ENCODE assay signal across 15 mouse cellular contexts in genomic region chr17:63445212-63445611, GRCm38 (mm10).
"Had no signal": no experiment of that assay in that cellular context is flagged by ENCODE, and none has a peak within 500 bp of the region (broad histone marks: within the 10 kb centered on the region; RNA-seq: fewer than 3 reads in every experiment).

No protein-coding gene starts in this region.

- H3K27me3 ChIP-seq: limb, embryonic 15.5 days; liver, embryonic 13.5 days; lung, embryonic 15.5 days had no signal

- H3K27ac ChIP-seq: kidney, postnatal 0 days; limb, embryonic 15.5 days; liver, embryonic 13.5 days; lung, embryonic 15.5 days; macrophage had no signal

- DNase-seq: kidney, adult 9 months; kidney, postnatal 36 days; layer of hippocampus, adult 9-11 months; layer of hippocampus, postnatal 36 days; liver, embryonic 13.5 days; liver, postnatal 0 days; lung, postnatal 14 days; right cerebral cortex, adult 18-20 months; right cerebral cortex, postnatal 25 days; thymus, postnatal 36 days had no signal

- ATAC-seq: intestine, postnatal 0 days; liver, postnatal 0 days had no signal

- H3K9me3 ChIP-seq: limb, embryonic 15.5 days; liver, embryonic 13.5 days; lung, embryonic 15.5 days had no signal

- H3K4me1 ChIP-seq: limb, embryonic 15.5 days; liver, embryonic 13.5 days; lung, embryonic 15.5 days had no signal

- H3K9ac ChIP-seq: limb, embryonic 15.5 days; liver, embryonic 13.5 days; liver, postnatal 0 days; lung, embryonic 15.5 days had no signal

- H3K36me3 ChIP-seq: limb, embryonic 15.5 days; liver, embryonic 13.5 days; lung, embryonic 15.5 days had no signal

- H3K4me3 ChIP-seq: limb, embryonic 15.5 days; liver, embryonic 13.5 days; lung, embryonic 15.5 days had no signal

- H3K4me2 ChIP-seq: limb, embryonic 15.5 days; liver, embryonic 13.5 days; lung, embryonic 15.5 days had no signal
